24 mouse cellular contexts compared by ENCODE assay signal in the genomic region with DNA sequence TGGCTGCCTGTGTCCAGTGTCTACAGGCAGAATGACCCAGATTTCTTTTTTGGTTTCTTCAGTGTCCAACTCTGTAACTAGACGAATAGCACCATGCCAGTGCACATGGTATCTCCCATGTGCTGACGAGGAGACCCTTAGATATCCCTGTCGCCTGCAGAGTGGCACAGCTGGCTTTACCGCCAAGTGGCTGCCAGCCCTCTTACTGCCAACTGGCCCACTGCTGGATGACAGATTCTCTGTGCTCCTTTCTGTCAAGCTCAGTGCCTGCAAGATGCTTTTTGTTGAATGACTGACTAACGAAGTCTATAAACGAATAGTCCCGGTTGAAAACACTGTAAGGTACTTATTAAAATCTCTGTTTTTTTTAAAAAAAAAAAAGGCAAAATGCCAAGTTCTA.
DNase-seq lines count a peak whose midpoint lies in the region; ATAC-seq and TF ChIP-seq lines count a peak whose summit lies in the region.
"Had no signal": no experiment of that assay in that cellular context is flagged by ENCODE, and none has a peak within 500 bp of the region (broad histone marks: within the 10 kb centered on the region; RNA-seq: fewer than 3 reads in every experiment).

No protein-coding gene starts in this region.

- H3K27me3 ChIP-seq in heart, embryonic 10.5 days (ENCODE audit: insufficient read depth, poor library complexity, severe bottlenecking): no peaks in the 10 kb centered on the region
- H3K27me3 ChIP-seq in heart, embryonic 12.5 days (replicated peaks): no peaks in the 10 kb centered on the region
- H3K27me3 ChIP-seq in liver, postnatal 0 days (ENCODE audit: insufficient read depth, low read length): no peaks in the 10 kb centered on the region
- H3K27me3 ChIP-seq: embryonic facial prominence, embryonic 13.5 days had no signal

- H3K9ac ChIP-seq in heart, embryonic 12.5 days: no peak overlapping the region
- H3K9ac ChIP-seq in liver, postnatal 0 days (replicated peaks): no peak overlapping the region
- H3K9ac ChIP-seq: embryonic facial prominence, embryonic 13.5 days had no signal

- intact Hi-C loops in left cerebral cortex, adult 2 months (cut with DNase I): loop anchor here (2.0 to 5.0 kb wide), 5 partner anchors 29 to 359 kb away; no protein-coding TSS in a partner anchor
- intact Hi-C loops in left cerebral cortex, postnatal 10 days (cut with DNase I): no loop called here

- H3K4me1 ChIP-seq in heart, embryonic 10.5 days: peaks cover 41% of the 10 kb centered on the region
- H3K4me1 ChIP-seq in heart, embryonic 12.5 days (replicated peaks): peaks cover 29% of the 10 kb centered on the region
- peaks cover 22% of the 10 kb centered on the region for H3K4me1 ChIP-seq in bone marrow macrophage, adult 2 months (ENCODE audit: control insufficient read depth, insufficient read depth, low read length)
- H3K4me1 ChIP-seq in liver, postnatal 0 days (ENCODE audit: insufficient read depth): peaks cover 11% of the 10 kb centered on the region; the same call in 1 of the 2 replicates

- H3K4me3 ChIP-seq in heart, embryonic 10.5 days: no peak overlapping the region
- H3K4me3 ChIP-seq in heart, embryonic 12.5 days: no peak overlapping the region
- H3K4me3 ChIP-seq in left cerebral cortex, adult 2 months: no peak overlapping the region
- H3K4me3 ChIP-seq in bone marrow macrophage, adult 2 months (ENCODE audit: insufficient read depth, low read length): no peak overlapping the region
- H3K4me3 ChIP-seq in liver, postnatal 0 days (ENCODE audit: low read depth, low read length): no peak overlapping the region
- H3K4me3 ChIP-seq: embryonic facial prominence, embryonic 13.5 days; erythroblast, embryonic 14.5 days; gastrocnemius, adult 2 months; hindbrain, embryonic 10.5 days had no signal

- TF ChIP-seq POLR2A in bone marrow macrophage, adult 2 months (IDR thresholded peaks at IDR 0.05; ENCODE audit: borderline replicate concordance, low read depth, low read length): no peak

- TF ChIP-seq EP300 in liver, postnatal 0 days (IDR thresholded peaks at IDR 0.05; ENCODE audit: low read depth): no peak

- WGBS in heart, embryonic 10.5 days: 82% methylated on average over 7 of the region's 7 CpGs
- WGBS in heart, embryonic 12.5 days: 81% methylated on average over 7 of the region's 7 CpGs
- 81% methylated on average over 7 of the region's 7 CpGs for WGBS in liver, postnatal 0 days (ENCODE audit: insufficient replicate concordance)

- no peak overlapping the region for H3K4me2 ChIP-seq in heart, embryonic 12.5 days
- no peak overlapping the region for H3K4me2 ChIP-seq in liver, postnatal 0 days (ENCODE audit: low read depth, low read length)
- H3K4me2 ChIP-seq: embryonic facial prominence, embryonic 13.5 days had no signal

- ATAC-seq in heart, embryonic 12.5 days (ENCODE audit: insufficient number of reproducible peaks, low FRiP score): no peak
- ATAC-seq in liver, postnatal 0 days: no peak
- ATAC-seq: CD4-positive, CD25-positive, alpha-beta regulatory T cell, adult 4 months; inflammation-experienced regulatory T-cells, adult 6 months; lung, postnatal 0 days; midbrain, embryonic 16.5 days had no signal

- H3K36me3 ChIP-seq in heart, embryonic 10.5 days: no peaks in the 10 kb centered on the region
- no peaks in the 10 kb centered on the region for H3K36me3 ChIP-seq in heart, embryonic 12.5 days
- no peaks in the 10 kb centered on the region for H3K36me3 ChIP-seq in liver, postnatal 0 days (replicated peaks; ENCODE audit: insufficient read depth, low read length)
- H3K36me3 ChIP-seq: embryonic facial prominence, embryonic 13.5 days; hindbrain, embryonic 10.5 days had no signal

- peak overlapping the region; percentile 16; the same call in 1 of the 2 replicates for H3K27ac ChIP-seq in heart, embryonic 10.5 days
- no peak overlapping the region for H3K27ac ChIP-seq in heart, embryonic 12.5 days (ENCODE audit: poor library complexity, severe bottlenecking)
- peak overlapping the region; percentile 71 for H3K27ac ChIP-seq in left cerebral cortex, adult 2 months
- H3K27ac ChIP-seq in bone marrow macrophage, adult 2 months (ENCODE audit: insufficient read depth, low read depth, low read length): 0 out of 2 replicates have a peak overlapping the region, but pooled peaks have one; percentile 67
- no peak overlapping the region for H3K27ac ChIP-seq in liver, postnatal 0 days (ENCODE audit: low read depth)
- H3K27ac ChIP-seq: embryonic facial prominence, embryonic 13.5 days; gastrocnemius, adult 2 months; hindbrain, embryonic 10.5 days; macrophage had no signal

- H3K9me3 ChIP-seq in heart, embryonic 10.5 days: no peaks in the 10 kb centered on the region
- H3K9me3 ChIP-seq in heart, embryonic 12.5 days (replicated peaks): no peaks in the 10 kb centered on the region
- no peaks in the 10 kb centered on the region for H3K9me3 ChIP-seq in liver, postnatal 0 days (ENCODE audit: low read length)
- H3K9me3 ChIP-seq: embryonic facial prominence, embryonic 13.5 days; hindbrain, embryonic 10.5 days had no signal

- DNase-seq in cerebellum, postnatal 14 days: peak; percentile 55 to 63
- no peak for DNase-seq in cerebellum, adult 11 months
- DNase-seq in heart, embryonic 10.5 days (ENCODE audit: low spot score): no peak
- peak in 1 of 2 experiments; percentile 28 for DNase-seq in left cerebral cortex, adult 2 months (ENCODE audit: extremely low spot score in 1 of 2, low spot score in 2 of 2)
- DNase-seq in left cerebral cortex, postnatal 10 days (ENCODE audit: extremely low spot score in 1 of 2, low spot score in 2 of 2): no peak
- no peak for DNase-seq in liver, postnatal 0 days
- DNase-seq: adrenal gland, postnatal 14 days; cerebellum, adult 18-20 months; cerebellum, postnatal 36 days; embryo, embryonic 11 days; gastrocnemius, adult 2 months; layer of hippocampus, adult 9-11 months; right cerebral cortex, postnatal 14 days; spleen, adult 18-20 months had no signal

- no peak for TF ChIP-seq CTCF in left cerebral cortex, adult 2 months (IDR thresholded peaks at IDR 0.05)
- no peak for TF ChIP-seq CTCF in bone marrow macrophage, adult 2 months (IDR thresholded peaks at IDR 0.05; ENCODE audit: low read depth, low read length)
- TF ChIP-seq CTCF in liver, postnatal 0 days (IDR thresholded peaks at IDR 0.05; ENCODE audit: low read depth): no peak

Comparison
In these comparisons a context has a peak if more than half of its experiments do, and no peak if none do; other contexts are left out.
1. DNase-seq: peak in cerebellum, postnatal 14 days (2 of 2); none in cerebellum, adult 11 months (single experiment), heart, embryonic 10.5 days (single experiment), left cerebral cortex, postnatal 10 days (0 of 2) and liver, postnatal 0 days (single experiment).
2. H3K27ac ChIP-seq: peak in heart, embryonic 10.5 days (single experiment), left cerebral cortex, adult 2 months (single experiment) and bone marrow macrophage, adult 2 months (single experiment); none in heart, embryonic 12.5 days (single experiment) and liver, postnatal 0 days (single experiment).